Mouse (Mus musculus) forebrain, embryonic 15.5 days (tissue): ENCODE data around the gene Gm648. TPM values are rescaled to one million over a fixed set of nuclear protein-coding genes. Genes with fewer than 3 reads are reported as not detected.

Source experiments
- microRNA-seq: library from miRNA; unstranded; fragments of <30 nt; microRNA quantifications from one replicate; pipeline ENCODE4, GENCODE M21; 2016
- polyA plus RNA-seq: library from polyadenylated mRNA; unstranded; fragments of >200 nt; fragmentation: Nextera tagmentation; extraction: Ambion mirVana; gene quantifications from 2 replicates; pipeline ENCODE4 v1.2.1, GENCODE M21; 2015

Gm648 gene
- polyA plus RNA-seq, 1 experiment from 2014 or later = not detected

Small RNA genes lying within 50 kb of the gene (microRNA-seq; reads per million reads assigned to microRNA genes)
- gene Mir5116 = not detected

Other genes starting within 250 kb of the Gm648 start
- gene Zfp449, start 203.2 kb downstream of the Gm648 start, polyA plus RNA-seq = 5.1 and 5.4 TPM in 2 replicates
- gene Smim10l2a, start 175.0 kb downstream of the Gm648 start, polyA plus RNA-seq = 15.6 and 18.8 TPM in 2 replicates
- 1.2 TPM in 1 of 2 replicates, not detected in the other for gene Gm2174, start 101.6 kb downstream of the Gm648 start, polyA plus RNA-seq
- 14.1 and 15.2 TPM in 2 replicates for gene Ints6l, start 94.7 kb downstream of the Gm648 start, polyA plus RNA-seq
- gene Gm10477, start 24.9 kb downstream of the Gm648 start, polyA plus RNA-seq = not detected in 2 replicates
- 49.9 and 52.2 TPM in 2 replicates for gene Mmgt1, start 48.5 kb upstream of the Gm648 start, polyA plus RNA-seq
- 43.3 and 46.0 TPM in 2 replicates for gene Slc9a6, start 60.2 kb upstream of the Gm648 start, polyA plus RNA-seq
- gene Fhl1, start 182.2 kb upstream of the Gm648 start, polyA plus RNA-seq = 108 TPM in 2 replicates